Mouse (Mus musculus) retina, embryonic 14.5 days (tissue): ENCODE measurements around the gene Creb3l2.

ENCODE experiments used
- DNase-seq: peaks from one replicate; pipeline ENCODE4 v3.0.0-alpha.2; 2015; ENCODE audit warnings: low spot score

Creb3l2 gene

GRCm38 (mm10) chr6:37441251-37442011 lies 515 bp downstream of the Creb3l2 start:
- no peak for DNase-seq

GRCm38 (mm10) chr6:37440491-37441250 lies 1.3 kb downstream of the Creb3l2 start:
- DNase-seq, result peak; percentile 14

GRCm38 (mm10) chr6:37439676-37440490 lies 2.1 kb downstream of the Creb3l2 start:
- no peak for DNase-seq

GRCm38 (mm10) chr6:37438510-37438909 lies 3.4 kb downstream of the Creb3l2 start:
- DNase-seq, result no peak

GRCm38 (mm10) chr6:37437086-37437485 lies 4.9 kb downstream of the Creb3l2 start:
- no peak for DNase-seq

GRCm38 (mm10) chr6:37435391-37435790 lies 6.6 kb downstream of the Creb3l2 start:
- DNase-seq, result no peak

- no peak for DNase-seq
Observed at GRCm38 (mm10) chr6:37429849-37430470, 12.0 kb downstream of the Creb3l2 start.

GRCm38 (mm10) chr6:37428947-37429346 lies 13.0 kb downstream of the Creb3l2 start:
- DNase-seq, result no peak

- no peak for DNase-seq
Observed at GRCm38 (mm10) chr6:37428044-37428443, 13.9 kb downstream of the Creb3l2 start.

GRCm38 (mm10) chr6:37426615-37427014 lies 15.3 kb downstream of the Creb3l2 start:
- no peak for DNase-seq

- no peak for DNase-seq
Observed at GRCm38 (mm10) chr6:37425833-37426232, 16.1 kb downstream of the Creb3l2 start.

- no peak for DNase-seq
Observed at GRCm38 (mm10) chr6:37425075-37425474, 16.9 kb downstream of the Creb3l2 start.

GRCm38 (mm10) chr6:37424374-37424773 lies 17.6 kb downstream of the Creb3l2 start:
- DNase-seq, result no peak

- DNase-seq, result no peak
Observed at GRCm38 (mm10) chr6:37423386-37423785, 18.6 kb downstream of the Creb3l2 start.

GRCm38 (mm10) chr6:37421124-37421523 lies 20.8 kb downstream of the Creb3l2 start:
- DNase-seq, result no peak

- DNase-seq, result no peak
Observed at GRCm38 (mm10) chr6:37419445-37419941, 22.5 kb downstream of the Creb3l2 start.

GRCm38 (mm10) chr6:37418931-37419330 lies 23.0 kb downstream of the Creb3l2 start:
- no peak for DNase-seq

GRCm38 (mm10) chr6:37416743-37417142 lies 25.2 kb downstream of the Creb3l2 start:
- DNase-seq, result no peak

- DNase-seq, result no peak
Observed at GRCm38 (mm10) chr6:37415505-37415904, 26.4 kb downstream of the Creb3l2 start.

- peak; percentile 19 for DNase-seq
Observed at GRCm38 (mm10) chr6:37415034-37415433, 26.9 kb downstream of the Creb3l2 start.

GRCm38 (mm10) chr6:37414576-37414975 lies 27.4 kb downstream of the Creb3l2 start:
- DNase-seq, result no peak

GRCm38 (mm10) chr6:37411696-37412095 lies 30.2 kb downstream of the Creb3l2 start:
- DNase-seq, result no peak
